Comparison of ENCODE assay signal across 8 mouse cellular contexts in the genomic region with DNA sequence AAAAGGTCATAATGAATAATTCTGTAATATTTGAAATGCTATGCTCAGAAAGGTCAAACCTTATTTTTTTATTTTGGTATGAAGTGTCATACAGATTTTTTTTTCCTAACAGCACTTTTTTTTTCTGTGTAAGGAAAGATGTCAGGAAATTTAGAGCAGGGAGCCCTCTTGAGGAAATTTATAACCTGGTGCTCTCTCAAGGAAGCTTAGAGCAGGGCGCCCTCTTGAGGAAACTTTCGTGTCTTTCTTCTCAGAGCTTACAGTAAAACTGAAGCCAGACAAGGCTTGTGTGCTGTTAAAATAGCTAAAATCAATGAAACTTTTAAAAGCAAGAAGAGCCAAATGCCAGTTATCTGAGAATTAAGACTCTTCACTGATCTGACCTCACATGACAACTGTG.
DNase-seq lines count a peak whose midpoint lies in the region; ATAC-seq lines count a peak whose summit lies in the region.

No protein-coding gene starts in this region.

- intact Hi-C loops in heart, postnatal 10 days (cut with DNase I) = loop anchor here (1.0 to 5.0 kb wide), 3 partner anchors 156 to 944 kb away; no protein-coding TSS in a partner anchor

- H3K27ac ChIP-seq in forebrain, embryonic 10.5 days = no peak overlapping the region
- no peak overlapping the region for H3K27ac ChIP-seq in forebrain, embryonic 12.5 days
- no peak overlapping the region for H3K27ac ChIP-seq in midbrain, embryonic 13.5 days

- peak; percentile 48 for DNase-seq in forebrain, embryonic 10.5 days (ENCODE audit: extremely low spot score, low spot score)
- peak; percentile 82 for DNase-seq in adrenal gland, postnatal 10 days
- peak; percentile 51 for DNase-seq in embryo, embryonic 9.5 days (ENCODE audit: extremely low spot score)
- peak; percentile 75 to 83 for DNase-seq in heart, postnatal 10 days
- peak; percentile 60 to 66 for DNase-seq in layer of hippocampus, postnatal 36 days
- peak; percentile 79 for DNase-seq in splenic B cell, adult 2 months (ENCODE audit: low read depth, low spot score)

- no peak overlapping the region for H3K4me2 ChIP-seq in forebrain, embryonic 12.5 days
- no peak overlapping the region for H3K4me2 ChIP-seq in midbrain, embryonic 13.5 days (replicated peaks)

- H3K4me3 ChIP-seq in forebrain, embryonic 10.5 days = no peak overlapping the region
- H3K4me3 ChIP-seq in forebrain, embryonic 12.5 days (replicated peaks) = no peak overlapping the region
- no peak overlapping the region for H3K4me3 ChIP-seq in midbrain, embryonic 13.5 days (replicated peaks)

- H3K4me1 ChIP-seq in forebrain, embryonic 10.5 days = no peaks in the 10 kb centered on the region
- no peaks in the 10 kb centered on the region for H3K4me1 ChIP-seq in forebrain, embryonic 12.5 days
- no peaks in the 10 kb centered on the region for H3K4me1 ChIP-seq in midbrain, embryonic 13.5 days (replicated peaks)

- H3K36me3 ChIP-seq in forebrain, embryonic 10.5 days (replicated peaks) = no peaks in the 10 kb centered on the region
- H3K36me3 ChIP-seq in forebrain, embryonic 12.5 days (replicated peaks) = no peaks in the 10 kb centered on the region
- no peaks in the 10 kb centered on the region for H3K36me3 ChIP-seq in midbrain, embryonic 13.5 days
- H3K36me3 ChIP-seq in splenic B cell, adult 2 months (ENCODE audit: control insufficient read depth, insufficient read depth, low read length, poor library complexity, severe bottlenecking) = no peaks in the 10 kb centered on the region

- no peaks in the 10 kb centered on the region for H3K9me3 ChIP-seq in forebrain, embryonic 10.5 days
- H3K9me3 ChIP-seq in forebrain, embryonic 12.5 days = no peaks in the 10 kb centered on the region
- no peaks in the 10 kb centered on the region for H3K9me3 ChIP-seq in midbrain, embryonic 13.5 days

- WGBS in forebrain, embryonic 10.5 days = 1% methylated on average over 2 of the region's 2 CpGs
- WGBS in forebrain, embryonic 12.5 days = 1% methylated on average over 2 of the region's 2 CpGs
- 0% methylated on average over 2 of the region's 2 CpGs for WGBS in midbrain, embryonic 13.5 days

- H3K27me3 ChIP-seq in forebrain, embryonic 10.5 days (ENCODE audit: poor library complexity, severe bottlenecking) = no peaks in the 10 kb centered on the region
- no peaks in the 10 kb centered on the region for H3K27me3 ChIP-seq in forebrain, embryonic 12.5 days
- H3K27me3 ChIP-seq in midbrain, embryonic 13.5 days = no peaks in the 10 kb centered on the region
- no peaks in the 10 kb centered on the region for H3K27me3 ChIP-seq in splenic B cell, adult 2 months (ENCODE audit: control insufficient read depth, insufficient read depth, low read length, poor library complexity, severe bottlenecking)

- no peak overlapping the region for H3K9ac ChIP-seq in forebrain, embryonic 12.5 days
- H3K9ac ChIP-seq in midbrain, embryonic 13.5 days (replicated peaks) = no peak overlapping the region

- no peak for ATAC-seq in forebrain, embryonic 12.5 days (ENCODE audit: low FRiP score)
- ATAC-seq in midbrain, embryonic 13.5 days = 0 out of 2 replicates have a peak, but pooled peaks have one; percentile 69
